Mouse (Mus musculus) fat pad, adult 2 months (tissue): ENCODE data around the gene Adgre5.

ENCODE experiments used
- DNase-seq: peaks from one replicate; pipeline ENCODE4 v3.0.0-alpha.2; 2011; ENCODE audit warnings: low read depth, low spot score; ENCODE audit errors: extremely low read depth

Adgre5 gene

GRCm38 (mm10) chr8:83723447-83724083 is 17.6 kb downstream of the Adgre5 start:
- DNase-seq: no peak

GRCm38 (mm10) chr8:83722631-83723030 is 18.5 kb downstream of the Adgre5 start:
- no peak for DNase-seq

- DNase-seq: no peak
These were observed 19.6 kb downstream of the Adgre5 start for GRCm38 (mm10) chr8:83721405-83722025.

GRCm38 (mm10) chr8:83719693-83720092 is 21.4 kb downstream of the Adgre5 start:
- no peak for DNase-seq

GRCm38 (mm10) chr8:83719048-83719447 is 22.1 kb downstream of the Adgre5 start:
- DNase-seq: no peak

- no peak for DNase-seq
These were observed 24.6 kb downstream of the Adgre5 start for GRCm38 (mm10) chr8:83716563-83716962.

- DNase-seq: no peak
These were observed 25.4 kb downstream of the Adgre5 start for GRCm38 (mm10) chr8:83715771-83716170.

- peak; percentile 96 for DNase-seq
These were observed 26.0 kb downstream of the Adgre5 start, which contains the start of gene Ddx39 for GRCm38 (mm10) chr8:83715031-83715690. Gene Ddx39 (plus strand): TSS chr8:83715177.

- no peak for DNase-seq
These were observed 26.5 kb downstream of the Adgre5 start for GRCm38 (mm10) chr8:83714676-83715030.

- no peak for DNase-seq
These were observed 33.6 kb downstream of the Adgre5 start for GRCm38 (mm10) chr8:83707554-83707953.

GRCm38 (mm10) chr8:83706411-83706810 is 34.7 kb downstream of the Adgre5 start:
- no peak for DNase-seq

- no peak for DNase-seq
These were observed 37.7 kb downstream of the Adgre5 start for GRCm38 (mm10) chr8:83703426-83703825.

- no peak for DNase-seq
These were observed 40.6 kb downstream of the Adgre5 start for GRCm38 (mm10) chr8:83700423-83701085.

- DNase-seq: no peak
These were observed 41.6 kb downstream of the Adgre5 start for GRCm38 (mm10) chr8:83699566-83699965.

- no peak for DNase-seq
These were observed 42.3 kb downstream of the Adgre5 start, which contains the start of gene Pkn1 for GRCm38 (mm10) chr8:83698661-83699453. Gene Pkn1 (minus strand): TSS chr8:83699179.

GRCm38 (mm10) chr8:83698291-83698660 is 42.9 kb downstream of the Adgre5 start:
- DNase-seq: no peak

GRCm38 (mm10) chr8:83697374-83698220 is 43.5 kb downstream of the Adgre5 start:
- DNase-seq: no peak

GRCm38 (mm10) chr8:83695351-83696106 is 45.6 kb downstream of the Adgre5 start:
- DNase-seq: no peak
